Mouse (Mus musculus): ENCODE measurements around the gene Nupl2. TPM values are rescaled to one million over a fixed set of nuclear protein-coding genes. Genes with fewer than 3 reads are reported as not detected.

Nupl2 gene
- total and polyA plus RNA-seq, 3 experiments: 10.1 to 26.8 (median 10.4) TPM

GRCm38 (mm10) chr5:24146964-24147363, 17.8 kb upstream of the Nupl2 start:
- no peak for TF ChIP-seq CTCF (IDR thresholded peaks at IDR 0.05; ENCODE audit: low read depth, low read length)
- no peak for TF ChIP-seq GATA1 (IDR thresholded peaks at IDR 0.05; ENCODE audit: borderline replicate concordance, low read length)
- no peak for TF ChIP-seq TAL1 (conservative IDR thresholded peaks at IDR 0.05; ENCODE audit: low read depth, low read length)
- no peak for TF ChIP-seq GATA2 (IDR thresholded peaks at IDR 0.05; ENCODE audit: borderline replicate concordance, low read depth, low read length)
- no peak overlapping the region for H3K4me3 ChIP-seq (ENCODE audit: low read depth, low read length)
- no peak for DNase-seq (ENCODE audit: low spot score)
- no peaks in the 10 kb centered on the region for H3K9me3 ChIP-seq (replicated peaks)
- no peak for ATAC-seq (ENCODE audit: extremely low read depth, insufficient number of reproducible peaks, low FRiP score, poor library complexity, severe bottlenecking)
- no peaks in the 10 kb centered on the region for H3K27me3 ChIP-seq (ENCODE audit: insufficient read depth, low read length)
- H3K36me3 ChIP-seq (replicated peaks): peaks cover 57% of the 10 kb centered on the region
- H3K4me1 ChIP-seq (ENCODE audit: insufficient read depth, low read depth, low read length): peaks cover 2% of the 10 kb centered on the region; the same call in 1 of the 2 replicates

DNA sequence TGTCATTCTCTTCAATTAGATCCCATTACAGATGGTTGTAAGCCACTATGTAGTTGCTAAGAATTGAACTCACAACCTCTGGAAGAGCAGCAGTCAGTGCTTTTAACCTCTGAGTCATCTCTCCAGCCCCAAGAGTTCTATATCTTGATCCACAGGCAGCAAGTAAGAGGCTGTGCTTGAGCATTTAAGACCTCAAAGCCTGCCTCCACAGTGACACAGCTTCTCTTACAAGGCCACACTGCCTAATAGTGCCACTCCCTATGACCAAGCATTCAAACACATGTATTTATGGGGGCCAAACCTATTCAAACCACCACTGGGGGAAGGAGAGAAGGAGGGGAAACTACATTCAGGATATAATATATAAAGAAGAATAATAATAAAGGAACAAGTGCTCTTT, 12.6 kb upstream of the Nupl2 start:
- Histone ChIP-seq H3K36me3 (replicated peaks) (peaks cover 39% of the 10 kb centered on the region), H3K4me3 (ENCODE audit: low read depth, low read length) (no peak overlapping the region), H3K4me1 (ENCODE audit: insufficient read depth, low read depth, low read length) (no peaks in the 10 kb centered on the region), H3K9me3 (replicated peaks) (no peaks in the 10 kb centered on the region), H3K27me3 (ENCODE audit: insufficient read depth, low read length) (no peaks in the 10 kb centered on the region)
- TF ChIP-seq GATA2 (IDR thresholded peaks at IDR 0.05; ENCODE audit: borderline replicate concordance, low read depth, low read length) (no peak), CTCF (IDR thresholded peaks at IDR 0.05; ENCODE audit: low read depth, low read length) (no peak), POLR2AphosphoS5 (IDR thresholded peaks at IDR 0.05; ENCODE audit: insufficient replicate concordance, low read depth, low read length) (no peak), GATA1 (IDR thresholded peaks at IDR 0.05; ENCODE audit: borderline replicate concordance, low read length) (no peak)
- ATAC-seq (ENCODE audit: extremely low read depth, insufficient number of reproducible peaks, low FRiP score, poor library complexity, severe bottlenecking): no peak
- no peak for DNase-seq (ENCODE audit: low spot score)

DNA sequence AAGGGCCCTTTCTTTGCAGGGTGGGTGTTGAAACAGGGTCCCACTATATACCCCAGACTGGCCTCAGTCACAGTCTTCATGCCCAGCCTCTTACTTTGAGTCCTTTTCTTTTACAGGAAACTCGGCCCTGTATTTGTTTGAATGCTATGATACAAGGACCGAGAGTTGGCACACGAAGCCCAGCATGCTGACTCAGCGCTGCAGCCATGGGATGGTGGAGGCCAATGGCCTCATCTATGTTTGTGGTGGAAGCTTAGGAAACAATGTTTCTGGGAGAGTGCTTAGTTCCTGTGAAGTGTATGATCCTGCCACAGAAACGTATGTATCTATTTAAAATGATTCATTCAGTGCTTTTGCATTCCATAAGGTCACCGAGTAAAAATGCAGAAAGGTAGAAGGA, 8.0 kb upstream of the Nupl2 start:
- Histone ChIP-seq H3K9me3 (replicated peaks) (no peaks in the 10 kb centered on the region), H3K36me3 (replicated peaks) (peaks cover 43% of the 10 kb centered on the region), H3K4me1 (ENCODE audit: insufficient read depth, low read depth, low read length) (no peaks in the 10 kb centered on the region), H3K4me3 (ENCODE audit: low read depth, low read length) (no peak overlapping the region), H3K27me3 (ENCODE audit: insufficient read depth, low read length) (no peaks in the 10 kb centered on the region)
- TF ChIP-seq CTCF (IDR thresholded peaks at IDR 0.05; ENCODE audit: low read depth, low read length): no peak
- no peak for TF ChIP-seq TAL1 (conservative IDR thresholded peaks at IDR 0.05; ENCODE audit: low read depth, low read length)
- no peak for DNase-seq (ENCODE audit: low spot score)
- no peak for ATAC-seq (ENCODE audit: extremely low read depth, insufficient number of reproducible peaks, low FRiP score, poor library complexity, severe bottlenecking)

- Histone ChIP-seq H3K4me1 (ENCODE audit: insufficient read depth, low read depth, low read length) (peaks cover 7% of the 10 kb centered on the region), H3K9me3 (replicated peaks) (no peaks in the 10 kb centered on the region), H3K36me3 (replicated peaks) (peaks cover 40% of the 10 kb centered on the region), H3K27me3 (ENCODE audit: insufficient read depth, low read length) (no peaks in the 10 kb centered on the region), H3K4me3 (ENCODE audit: low read depth, low read length) (no peak overlapping the region)
- DNase-seq (ENCODE audit: low spot score): no peak
- ATAC-seq (ENCODE audit: extremely low read depth, insufficient number of reproducible peaks, low FRiP score, poor library complexity, severe bottlenecking): no peak
- TF ChIP-seq POLR2AphosphoS5 (IDR thresholded peaks at IDR 0.05; ENCODE audit: insufficient replicate concordance, low read depth, low read length): no peak
- TF ChIP-seq GATA1 (IDR thresholded peaks at IDR 0.05; ENCODE audit: borderline replicate concordance, low read length): no peak
- no peak for TF ChIP-seq GATA2 (IDR thresholded peaks at IDR 0.05; ENCODE audit: borderline replicate concordance, low read depth, low read length)
- TF ChIP-seq TAL1 (conservative IDR thresholded peaks at IDR 0.05; ENCODE audit: low read depth, low read length): no peak
- TF ChIP-seq CTCF (IDR thresholded peaks at IDR 0.05; ENCODE audit: low read depth, low read length): no peak
Measured at GRCm38 (mm10) chr5:24167263-24167662, 2.5 kb downstream of the Nupl2 start.

- no peaks in the 10 kb centered on the region for H3K9me3 ChIP-seq (replicated peaks)
- DNase-seq (ENCODE audit: low spot score): no peak
- no peaks in the 10 kb centered on the region for H3K27me3 ChIP-seq (ENCODE audit: insufficient read depth, low read length)
- TF ChIP-seq POLR2AphosphoS5 (IDR thresholded peaks at IDR 0.05; ENCODE audit: insufficient replicate concordance, low read depth, low read length) (no peak), GATA1 (IDR thresholded peaks at IDR 0.05; ENCODE audit: borderline replicate concordance, low read length) (no peak), TAL1 (conservative IDR thresholded peaks at IDR 0.05; ENCODE audit: low read depth, low read length) (no peak), CTCF (IDR thresholded peaks at IDR 0.05; ENCODE audit: low read depth, low read length) (no peak), GATA2 (IDR thresholded peaks at IDR 0.05; ENCODE audit: borderline replicate concordance, low read depth, low read length) (no peak)
- peaks cover 58% of the 10 kb centered on the region for H3K36me3 ChIP-seq (replicated peaks)
- H3K4me3 ChIP-seq (ENCODE audit: low read depth, low read length): no peak overlapping the region
- no peak for ATAC-seq (ENCODE audit: extremely low read depth, insufficient number of reproducible peaks, low FRiP score, poor library complexity, severe bottlenecking)
- peaks cover 7% of the 10 kb centered on the region for H3K4me1 ChIP-seq (ENCODE audit: insufficient read depth, low read depth, low read length)
Measured at GRCm38 (mm10) chr5:24169881-24170280, 5.1 kb downstream of the Nupl2 start.

- TF ChIP-seq POLR2AphosphoS5 (IDR thresholded peaks at IDR 0.05; ENCODE audit: insufficient replicate concordance, low read depth, low read length) (no peak), GATA2 (IDR thresholded peaks at IDR 0.05; ENCODE audit: borderline replicate concordance, low read depth, low read length) (no peak), TAL1 (conservative IDR thresholded peaks at IDR 0.05; ENCODE audit: low read depth, low read length) (no peak), CTCF (IDR thresholded peaks at IDR 0.05; ENCODE audit: low read depth, low read length) (no peak), GATA1 (IDR thresholded peaks at IDR 0.05; ENCODE audit: borderline replicate concordance, low read length) (no peak)
- H3K4me1 ChIP-seq (ENCODE audit: insufficient read depth, low read depth, low read length): no peaks in the 10 kb centered on the region
- no peaks in the 10 kb centered on the region for H3K9me3 ChIP-seq (replicated peaks)
- no peaks in the 10 kb centered on the region for H3K27me3 ChIP-seq (ENCODE audit: insufficient read depth, low read length)
- ATAC-seq (ENCODE audit: extremely low read depth, insufficient number of reproducible peaks, low FRiP score, poor library complexity, severe bottlenecking) (no peak), DNase-seq (ENCODE audit: low spot score) (no peak)
- peaks cover 75% of the 10 kb centered on the region for H3K36me3 ChIP-seq (replicated peaks)
- H3K4me3 ChIP-seq (ENCODE audit: low read depth, low read length): no peak overlapping the region
Measured at GRCm38 (mm10) chr5:24172092-24172491, 7.3 kb downstream of the Nupl2 start.
